Mouse (Mus musculus) CD4-positive helper T cell, adult 2 months (primary cell): ENCODE data around the gene Gsg1.
A peak's percentile ranks its signal among the peaks of the same experiment; 100 is the strongest.

Source experiments
- DNase-seq: peaks from one replicate; pipeline ENCODE4 v3.0.0-alpha.2; 2012; ENCODE audit warnings: low read depth, missing footprints, low spot score

The Gsg1 gene

GRCm38 (mm10) chr6:135261124-135261523 is 7.0 kb upstream of the Gsg1 start:
- no peak for DNase-seq

GRCm38 (mm10) chr6:135260435-135260834 is 6.3 kb upstream of the Gsg1 start:
- DNase-seq, result no peak

DNA sequence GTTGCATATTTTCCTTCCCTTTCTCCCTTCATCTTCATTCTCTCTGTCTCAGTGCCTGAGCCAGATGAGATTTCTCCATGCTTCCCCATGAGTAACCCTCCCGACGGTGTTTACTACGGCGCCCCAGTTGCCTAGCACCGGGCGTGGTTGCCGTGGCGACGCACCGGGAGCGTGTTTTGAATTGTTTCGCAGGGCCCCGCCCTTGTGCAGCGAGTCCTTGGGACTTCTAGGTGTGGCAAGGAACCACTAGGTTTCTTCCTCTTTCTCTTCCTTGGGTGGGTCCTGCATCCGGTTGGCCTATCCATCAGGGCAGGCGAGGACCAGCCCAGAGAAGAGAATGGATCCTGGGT is 1.4 kb downstream of the Gsg1 start:
- peak; percentile 57 for DNase-seq

- DNase-seq, result no peak
Measured at GRCm38 (mm10) chr6:135251849-135252727, 2.1 kb downstream of the Gsg1 start.

DNA sequence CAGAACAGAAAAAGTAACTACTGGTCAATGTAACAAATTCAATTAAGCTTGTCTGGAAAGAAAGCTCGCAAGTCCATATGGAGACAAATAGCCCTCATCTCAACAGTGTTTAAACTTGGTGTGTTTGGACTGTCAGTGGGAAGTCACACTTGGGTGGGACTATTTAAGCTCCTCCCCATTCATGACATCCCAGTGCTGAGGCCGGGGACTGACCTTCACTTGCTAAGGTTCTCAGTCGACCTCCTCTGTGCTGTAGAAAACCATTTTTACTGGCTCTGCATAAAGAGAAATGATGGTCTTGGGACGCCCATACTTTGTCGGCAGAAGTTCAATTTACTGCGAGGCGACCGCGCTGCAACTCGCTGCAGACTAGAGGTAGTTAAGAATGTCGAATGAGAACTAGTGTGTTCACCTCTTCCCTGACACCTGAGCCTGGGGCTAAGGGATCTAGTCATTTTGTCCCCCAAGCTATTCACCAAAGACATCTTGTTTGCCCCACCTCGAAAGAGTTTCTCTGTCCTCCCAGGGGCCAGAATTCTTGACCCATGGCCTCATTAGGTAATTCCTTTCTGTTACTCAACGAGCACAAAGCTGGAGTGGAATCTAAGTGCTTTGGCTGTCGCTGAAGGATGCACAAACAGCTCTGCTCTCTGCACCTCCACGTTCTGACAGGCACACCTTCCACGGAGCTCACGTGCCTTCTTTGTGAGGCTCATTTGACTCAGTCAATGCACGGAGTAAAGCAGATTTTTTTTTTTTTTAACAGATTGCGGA is 3.0 kb downstream of the Gsg1 start:
- no peak for DNase-seq

DNA sequence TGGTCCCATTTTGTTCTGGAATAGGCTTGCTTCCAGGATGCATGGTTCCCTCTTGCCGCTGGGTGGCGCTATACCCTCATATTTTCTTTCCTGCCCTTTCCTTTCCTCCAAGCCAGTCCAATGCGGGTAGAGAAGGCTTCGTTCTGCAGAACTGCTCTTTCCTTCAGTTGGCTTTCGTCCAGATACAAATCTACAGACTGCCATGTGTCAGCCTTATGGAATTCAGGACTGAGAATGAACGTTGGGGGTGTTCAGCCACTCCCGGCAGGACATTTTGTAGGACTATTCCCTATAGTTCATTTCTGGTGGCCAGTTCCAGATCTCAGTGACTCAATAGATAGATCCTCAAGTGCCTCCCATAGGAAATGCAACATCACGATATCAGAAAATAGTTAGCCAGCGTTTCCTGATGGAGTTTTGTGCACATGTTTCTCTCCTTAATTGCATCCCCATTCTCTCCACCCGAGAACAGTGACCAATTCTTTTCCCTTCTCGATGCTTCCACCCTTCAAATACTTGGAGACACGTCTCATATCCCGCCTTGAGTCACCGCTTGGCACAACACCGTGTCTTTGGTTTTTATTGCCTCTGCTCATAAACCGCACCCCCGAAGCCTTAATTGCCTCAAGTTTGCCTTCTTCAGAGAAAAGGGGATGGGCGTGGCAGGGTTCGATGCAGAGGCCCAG is 4.2 kb downstream of the Gsg1 start:
- DNase-seq, result peak; percentile 34

DNA sequence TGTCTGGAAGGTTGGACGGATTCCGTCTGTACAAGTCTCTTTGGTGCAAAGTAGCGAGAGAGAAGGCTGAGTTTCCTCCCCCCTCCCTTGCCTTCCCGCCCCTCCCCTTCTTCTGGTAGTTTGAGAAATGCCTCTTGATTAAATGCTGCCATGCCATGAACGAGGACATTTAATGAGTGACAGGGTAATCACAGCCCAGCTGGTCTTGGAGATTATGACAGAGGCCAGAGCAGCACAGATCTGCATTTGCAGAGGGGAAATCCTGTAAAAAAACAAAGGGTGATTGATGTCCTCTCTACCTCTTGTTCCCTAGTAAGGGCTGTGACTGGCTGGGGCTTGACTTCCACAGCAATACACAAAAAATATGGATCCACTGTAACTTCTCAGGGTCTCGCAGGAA is 6.3 kb downstream of the Gsg1 start:
- no peak for DNase-seq

- DNase-seq, result no peak
Measured at GRCm38 (mm10) chr6:135245586-135245985, 8.6 kb downstream of the Gsg1 start.

DNA sequence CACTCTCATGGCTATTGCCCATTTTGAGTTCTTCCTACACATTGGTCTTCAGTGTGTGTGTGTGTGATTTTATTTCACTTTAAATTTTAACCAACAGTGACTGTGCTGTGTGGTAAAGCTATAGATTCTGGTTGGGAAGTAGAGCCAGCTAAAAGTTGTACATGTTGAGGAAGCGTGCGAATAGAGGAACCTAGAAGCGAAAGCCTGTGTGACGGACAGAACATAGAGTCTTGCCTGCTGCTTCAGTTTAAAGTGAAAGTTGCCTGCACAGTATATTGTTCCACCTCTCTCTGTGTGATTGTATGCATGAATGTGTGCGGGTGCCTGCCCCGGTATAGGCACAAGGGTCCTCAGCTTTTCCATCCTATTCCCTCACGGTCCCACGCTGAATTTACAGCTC is 13.8 kb downstream of the Gsg1 start:
- DNase-seq, result no peak

DNA sequence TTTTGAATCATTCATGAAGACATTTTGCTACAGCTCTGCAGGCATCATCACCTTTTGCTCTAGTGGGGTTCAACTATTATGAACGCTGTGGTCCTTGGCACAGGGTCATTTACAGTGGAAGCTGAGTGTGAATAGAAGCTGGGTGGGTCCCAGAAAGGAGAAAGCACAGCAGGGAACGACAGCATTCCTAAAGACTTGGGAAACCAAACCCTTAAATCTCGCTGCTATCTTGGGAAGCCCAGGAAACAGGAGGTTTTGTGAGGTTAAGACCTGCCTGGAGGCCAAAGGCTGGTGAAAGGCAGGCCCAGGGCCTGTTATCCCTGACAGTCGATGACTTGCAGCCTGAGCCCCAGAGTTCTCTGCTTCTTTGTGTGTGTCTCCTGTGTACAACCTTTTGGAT is 15.9 kb downstream of the Gsg1 start:
- no peak for DNase-seq

DNA sequence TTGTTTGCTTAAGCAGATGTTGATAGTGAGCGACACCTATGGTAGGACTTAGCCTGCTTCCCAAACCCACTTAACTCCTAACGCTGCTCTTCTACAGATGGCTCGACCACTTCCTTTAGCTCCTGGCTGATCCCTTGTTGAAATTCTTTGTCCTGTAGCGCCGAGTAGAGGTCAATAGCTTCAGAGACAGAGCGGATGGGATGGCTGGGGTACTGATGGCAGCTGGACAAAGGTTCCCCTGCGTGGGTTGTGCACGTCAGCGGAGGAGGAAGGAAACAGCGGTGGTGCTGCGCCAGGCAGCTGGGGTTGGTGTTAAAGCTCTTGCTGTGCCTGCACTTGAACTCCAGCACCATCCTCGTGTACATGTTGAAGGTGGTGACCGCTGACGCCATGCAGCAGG is 16.8 kb downstream of the Gsg1 start:
- DNase-seq, result no peak

- DNase-seq, result no peak
Measured at GRCm38 (mm10) chr6:135236576-135236975, 17.6 kb downstream of the Gsg1 start.

DNA sequence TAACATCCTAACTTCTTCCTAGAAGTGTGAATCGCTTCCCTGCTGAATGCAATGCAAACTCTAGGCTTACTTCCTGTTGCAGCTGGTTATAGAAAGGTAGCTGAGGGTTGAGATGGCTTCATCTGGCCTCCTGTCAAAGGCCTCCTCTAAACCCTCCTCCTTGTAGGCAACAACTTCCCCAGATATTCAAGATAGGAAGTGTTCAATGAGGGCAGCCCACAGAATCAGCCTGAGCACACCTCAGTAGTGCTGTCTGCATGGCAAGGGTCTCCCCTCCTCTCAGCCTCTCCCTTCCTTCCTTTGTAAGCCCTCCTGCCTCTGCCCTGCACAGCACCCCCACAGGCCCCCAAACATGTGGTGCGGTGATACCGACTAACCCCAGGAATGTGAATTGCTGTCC is 18.4 kb downstream of the Gsg1 start:
- DNase-seq, result no peak

GRCm38 (mm10) chr6:135232443-135233182 is 21.5 kb downstream of the Gsg1 start:
- DNase-seq, result no peak

DNA sequence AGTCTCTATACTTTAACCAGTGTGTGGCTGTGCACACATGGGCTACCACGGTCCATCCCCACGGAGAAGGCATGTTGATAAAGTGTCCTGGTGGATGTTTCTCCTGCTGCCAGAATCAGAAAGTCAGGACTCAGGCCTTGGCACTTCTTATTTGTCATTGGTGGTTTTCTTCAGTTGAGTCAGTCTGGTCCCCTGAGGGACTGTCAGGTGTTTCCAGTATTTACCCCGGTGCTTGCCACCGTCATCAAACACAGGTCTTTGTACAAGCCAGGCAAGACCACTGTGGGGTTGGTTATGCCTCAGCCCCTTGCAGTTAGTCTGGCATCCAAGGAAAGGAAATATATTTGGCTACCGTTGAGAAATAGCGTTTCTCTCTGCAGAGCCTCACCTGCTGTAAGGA is 23.6 kb downstream of the Gsg1 start:
- no peak for DNase-seq

DNA sequence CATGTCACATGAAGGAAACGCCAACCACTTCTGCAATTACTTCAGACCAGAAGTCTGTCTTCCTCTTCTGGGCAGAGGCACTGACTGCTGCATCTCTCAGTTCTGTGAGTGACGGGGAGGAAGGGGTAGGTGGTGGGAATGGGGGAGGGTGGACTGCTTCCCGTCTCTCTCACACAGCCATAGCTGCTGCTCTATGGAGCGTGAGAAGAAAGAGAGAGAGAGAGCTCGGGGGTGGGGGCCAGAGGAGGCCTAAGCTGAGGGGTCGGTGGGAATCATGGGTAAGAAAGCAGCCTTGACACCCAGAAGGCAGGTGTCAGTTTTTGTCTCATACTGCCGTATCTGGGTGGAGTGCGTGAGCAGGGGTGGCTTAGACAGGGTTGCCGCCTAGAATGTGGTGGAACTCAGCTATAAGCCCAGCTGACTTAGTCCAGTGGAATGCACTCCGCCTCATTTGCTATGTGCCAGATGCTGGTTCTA is 25.6 kb downstream of the Gsg1 start:
- no peak for DNase-seq

DNA sequence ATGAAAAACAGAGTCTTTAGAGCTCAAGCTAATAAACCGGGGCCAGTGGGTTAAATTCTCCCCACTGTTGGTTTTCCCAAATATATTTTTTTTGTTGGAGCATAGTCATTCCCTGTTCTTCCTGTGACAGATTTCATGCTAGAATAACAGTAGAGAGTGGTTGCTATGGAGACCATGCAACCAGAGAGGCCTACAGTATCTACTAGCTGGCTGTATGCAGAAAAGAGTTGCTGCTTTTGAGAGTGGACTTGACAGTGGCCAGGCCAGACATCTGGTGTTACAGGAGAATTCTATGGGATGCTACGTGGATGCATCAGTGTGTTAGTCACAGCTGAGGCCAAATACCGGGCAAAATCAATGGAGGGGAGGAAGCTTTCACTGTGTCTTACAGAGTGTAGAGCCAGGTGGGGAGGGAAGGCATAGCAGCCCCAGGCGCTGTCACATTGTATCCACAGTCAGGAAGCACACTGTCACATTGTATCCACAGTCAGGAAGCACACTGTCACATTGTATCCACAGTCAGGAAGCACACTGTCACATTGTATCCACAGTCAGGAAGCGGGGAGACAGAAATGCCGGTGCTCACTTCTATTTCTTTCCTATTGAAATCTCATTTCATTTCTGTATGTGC is 30.2 kb downstream of the Gsg1 start:
- DNase-seq, result no peak

DNA sequence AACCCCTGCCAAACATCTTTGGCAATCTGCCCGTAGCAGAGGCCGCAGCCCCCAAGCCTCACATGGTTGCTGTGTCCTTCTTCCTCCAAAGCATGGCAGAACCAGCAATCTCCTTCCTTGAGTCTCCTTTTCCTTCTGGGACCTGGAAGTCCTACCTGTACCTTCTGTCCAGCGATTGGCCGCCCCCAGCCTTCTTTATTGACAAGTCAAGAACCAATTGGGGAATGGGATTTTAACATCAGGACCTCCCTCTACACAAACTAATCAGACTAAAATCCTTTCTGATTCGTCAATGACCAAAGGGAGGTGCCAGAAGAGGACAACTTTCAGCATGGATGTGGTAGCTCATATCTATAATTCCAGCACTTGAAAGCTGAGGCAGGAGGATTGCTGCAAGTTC is 34.2 kb downstream of the Gsg1 start:
- DNase-seq, result no peak

- DNase-seq, result peak; percentile 63
Measured at GRCm38 (mm10) chr6:135218330-135218729, 35.8 kb downstream of the Gsg1 start.

DNA sequence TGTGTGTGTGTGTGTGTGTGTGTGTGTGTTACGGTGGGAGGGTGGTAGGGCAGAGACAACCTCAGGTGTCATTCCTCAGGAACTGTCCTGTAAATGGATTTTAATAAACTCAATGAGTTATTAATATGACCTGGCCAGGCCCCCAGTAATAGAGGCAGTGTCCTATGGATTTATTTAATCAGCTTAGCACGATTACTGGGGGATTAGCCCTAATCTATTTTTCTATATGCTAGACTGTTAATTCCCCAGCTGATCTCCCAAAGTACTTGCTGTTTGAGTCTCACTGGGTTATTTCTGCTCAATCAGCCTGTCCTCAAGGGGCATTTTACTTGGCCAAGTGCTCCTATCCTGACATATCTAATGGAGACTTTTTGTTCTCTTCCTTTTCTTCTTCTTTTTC is 41.5 kb downstream of the Gsg1 start:
- DNase-seq, result no peak

GRCm38 (mm10) chr6:135211169-135211568 is 43.0 kb downstream of the Gsg1 start:
- DNase-seq, result no peak
